Mouse (Mus musculus): ENCODE data around the gene 5031439G07Rik. TPM values are rescaled to one million over a fixed set of nuclear protein-coding genes. Genes with fewer than 3 reads are reported as not detected.
"Not testable (repeated sequence)": the region's sequence is repeated elsewhere in the genome, so short reads cannot be mapped to it uniquely, and the experiment has no call there.

Gene 5031439G07Rik
- total and polyA plus RNA-seq, 3 experiments, result 19.6 to 61.0 TPM; not detected in 1

DNA sequence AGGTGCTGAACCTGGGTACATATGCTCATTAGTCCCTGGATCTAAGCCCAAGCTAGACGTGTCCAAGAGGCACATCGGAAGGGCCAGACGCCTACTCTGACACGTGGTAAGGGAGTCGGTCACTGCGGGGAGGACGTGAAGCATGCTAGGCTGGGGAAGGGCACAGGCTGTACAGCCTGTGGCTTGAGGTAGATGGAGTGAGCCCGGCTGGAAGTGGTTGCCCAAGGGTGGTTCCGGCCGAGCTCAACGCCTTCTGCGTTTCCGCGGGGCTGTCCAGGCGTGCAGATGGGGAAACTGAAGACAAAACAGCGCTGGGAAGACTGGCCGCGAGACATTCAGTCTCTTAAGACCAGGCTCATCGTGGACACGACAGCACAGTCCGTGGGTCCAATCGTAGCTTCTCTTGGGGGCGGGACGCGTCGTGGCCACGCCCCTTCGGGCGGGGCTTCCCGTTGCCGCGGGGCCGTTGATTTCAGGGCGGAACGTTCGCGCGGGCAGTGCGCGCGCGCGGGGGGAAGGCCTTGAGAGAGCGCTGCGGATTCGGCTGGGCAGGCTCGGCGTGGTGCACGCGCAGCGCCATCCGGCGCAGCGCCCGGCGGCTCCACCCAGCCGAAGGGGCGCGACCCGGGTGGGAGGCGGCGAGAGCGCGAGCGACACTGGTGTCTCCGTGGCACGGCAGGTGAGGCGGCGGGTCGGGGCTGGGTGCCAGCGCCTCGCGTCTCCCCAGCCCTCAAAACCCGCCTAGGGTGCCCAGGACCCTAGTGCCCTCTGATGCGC lies 48.4 kb upstream of the 5031439G07Rik start:
- no peaks in the 10 kb centered on the region for H3K27me3 ChIP-seq (ENCODE audit: control insufficient read depth in 1 of 2, insufficient read depth in 2 of 2, low read length in 2 of 2)
- H3K79me2 ChIP-seq (ENCODE audit: control insufficient read depth, insufficient read depth, low read length, poor library complexity), result peaks cover 8% of the 10 kb centered on the region; the same call in 1 of the 2 replicates
- no peaks in the 10 kb centered on the region for H3K9me3 ChIP-seq (replicated peaks; ENCODE audit: insufficient read depth, low read length)
- peak; percentile 96 for DNase-seq (ENCODE audit: low read depth, low spot score)
- H3K4me1 ChIP-seq (ENCODE audit: control insufficient read depth in 1 of 2, insufficient read depth in 2 of 2, low read length in 2 of 2), result peaks cover 0 to 18% of the 10 kb centered on the region in 2 experiments; a peak in 2 of 4 replicates
- peak overlapping the region; percentile 43 for H3K27ac ChIP-seq (ENCODE audit: control insufficient read depth, low read depth, low read length)
- H3K9ac ChIP-seq (ENCODE audit: control insufficient read depth, low read depth, low read length, poor library complexity, severe bottlenecking), result peak overlapping the region; percentile 86
- peak; percentile 67; the same call in 1 of the 2 replicates for TF ChIP-seq MAX (IDR thresholded peaks at IDR 0.05; ENCODE audit: low read length)
- 0 out of 2 replicates have a peak, but pooled peaks have one; percentile 77 for TF ChIP-seq E2F4 (IDR thresholded peaks at IDR 0.05; ENCODE audit: borderline replicate concordance, low read depth, low read length)
- peak; percentile 71 for TF ChIP-seq TCF12 (IDR thresholded peaks at IDR 0.05; ENCODE audit: low read depth, low read length)
- TF ChIP-seq NELFE (IDR thresholded peaks at IDR 0.05; ENCODE audit: low read depth, low read length), result peak; percentile 92
- peak; percentile 86 for TF ChIP-seq HCFC1 (IDR thresholded peaks at IDR 0.05; ENCODE audit: low read depth, low read length)
- TF ChIP-seq ELF1 (IDR thresholded peaks at IDR 0.05; ENCODE audit: low read depth, low read length), result peak; percentile 59; the same call in 1 of the 2 replicates
- TF ChIP-seq MXI1 (IDR thresholded peaks at IDR 0.05; ENCODE audit: low read depth, low read length), result peak; percentile 95
- TF ChIP-seq KAT2A (conservative IDR thresholded peaks at IDR 0.05; ENCODE audit: low read depth, low read length), result no peak; the same call in 1 of the 2 replicates
- peak; percentile 69 to 96 for TF ChIP-seq POLR2A (IDR thresholded peaks at IDR 0.05; ENCODE audit: control insufficient read depth in 1 of 2, insufficient read depth in 1 of 2, low read depth in 1 of 2, low read length in 2 of 2, poor library complexity in 1 of 2)
- peak; percentile 85 for TF ChIP-seq NRF1 (IDR thresholded peaks at IDR 0.05; ENCODE audit: insufficient read depth, low read depth, low read length, poor library complexity, severe bottlenecking)
- TF ChIP-seq CHD1 (IDR thresholded peaks at IDR 0.05; ENCODE audit: low read depth, low read length), result no peak
- TF ChIP-seq USF1 (IDR thresholded peaks at IDR 0.05; ENCODE audit: low read depth, low read length), result peak; percentile 32; the same call in 1 of the 2 replicates
- TF ChIP-seq SIN3A (IDR thresholded peaks at IDR 0.05; ENCODE audit: low read length), result peak; percentile 77; the same call in 1 of the 2 replicates
- 0 out of 2 replicates have a peak, but pooled peaks have one; percentile 18 for TF ChIP-seq RCOR1 (IDR thresholded peaks at IDR 0.05; ENCODE audit: low read depth, low read length)
- peak; percentile 96 for TF ChIP-seq MYC (IDR thresholded peaks at IDR 0.05; ENCODE audit: low read depth, low read length)
- peak; percentile 87 for TF ChIP-seq TBP (IDR thresholded peaks at IDR 0.05; ENCODE audit: low read depth, low read length)
- no peak for TF ChIP-seq USF2 (IDR thresholded peaks at IDR 0.05; ENCODE audit: borderline replicate concordance in 1 of 2, insufficient read depth in 1 of 2, low read depth in 1 of 2, low read length in 2 of 2)
- no peak; the same call in 1 of the 2 replicates for TF ChIP-seq ETS1 (IDR thresholded peaks at IDR 0.05; ENCODE audit: low read depth, low read length)
- no peak for TF ChIP-seq UBTF (IDR thresholded peaks at IDR 0.05; ENCODE audit: borderline replicate concordance, insufficient read depth, low read depth, low read length)
- TF ChIP-seq EP300 (IDR thresholded peaks at IDR 0.05; ENCODE audit: low read depth in 1 of 2, low read length in 2 of 2), result peak in 1 of 2 experiments; percentile 40; a peak in 1 of 4 replicates
- 0 out of 2 replicates have a peak, but pooled peaks have one; percentile 8 for TF ChIP-seq ZNF384 (IDR thresholded peaks at IDR 0.05; ENCODE audit: low read depth, low read length)
- TF ChIP-seq POLR2AphosphoS5 (IDR thresholded peaks at IDR 0.05; ENCODE audit: borderline replicate concordance, low read depth, low read length), result 0 out of 2 replicates have a peak, but pooled peaks have one; percentile 24
- TF ChIP-seq ZMIZ1 (IDR thresholded peaks at IDR 0.05; ENCODE audit: low read depth, low read length), result peak; percentile 60; the same call in 1 of the 2 replicates
- TF ChIP-seq MAZ (IDR thresholded peaks at IDR 0.05; ENCODE audit: low read depth, low read length), result peak; percentile 82; the same call in 1 of the 2 replicates
- peak; percentile 86 for TF ChIP-seq POLR2AphosphoS2 (IDR thresholded peaks at IDR 0.05; ENCODE audit: low read length)
- H3K4me3 ChIP-seq (ENCODE audit: control insufficient read depth in 1 of 2, insufficient read depth in 1 of 2, low read depth in 2 of 2, low read length in 2 of 2), result peak overlapping the region; percentile 94
- peaks cover 0 to 14% of the 10 kb centered on the region in 2 experiments; a peak in 2 of 4 replicates for H3K36me3 ChIP-seq (ENCODE audit: control insufficient read depth in 1 of 2, insufficient read depth in 2 of 2, low read length in 2 of 2)

- H3K79me2 ChIP-seq (ENCODE audit: control insufficient read depth, insufficient read depth, low read length, poor library complexity); H3K27me3 ChIP-seq (ENCODE audit: control insufficient read depth in 1 of 2, insufficient read depth in 2 of 2, low read length in 2 of 2); H3K9me3 ChIP-seq (replicated peaks; ENCODE audit: insufficient read depth, low read length); H3K4me3 ChIP-seq (ENCODE audit: control insufficient read depth in 1 of 2, insufficient read depth in 1 of 2, low read depth in 2 of 2, low read length in 2 of 2); H3K27ac ChIP-seq (ENCODE audit: control insufficient read depth, low read depth, low read length); H3K9ac ChIP-seq (ENCODE audit: control insufficient read depth, low read depth, low read length, poor library complexity, severe bottlenecking); DNase-seq (ENCODE audit: low read depth, low spot score): not testable (repeated sequence)
- Histone ChIP-seq H3K36me3 (ENCODE audit: control insufficient read depth in 1 of 2, insufficient read depth in 2 of 2, low read length in 2 of 2) (peaks cover 0 to 14% of the 10 kb centered on the region in 2 experiments; a peak in 2 of 4 replicates), H3K4me1 (ENCODE audit: control insufficient read depth in 1 of 2, insufficient read depth in 2 of 2, low read length in 2 of 2) (peaks cover 0 to 18% of the 10 kb centered on the region in 2 experiments; a peak in 2 of 4 replicates)
Measured at GRCm38 (mm10) chr15:85033916-85034315, 45.6 kb upstream of the 5031439G07Rik start.

All from MEL (cell line).